Comparison of ENCODE assay signal across 8 mouse cellular contexts in genomic region chr4:43038567-43039495, GRCm38 (mm10). TPM values are rescaled to one million over a fixed set of nuclear protein-coding genes. Genes with fewer than 3 reads are reported as not detected.
DNase-seq lines count a peak whose midpoint lies in the region; ATAC-seq lines count a peak whose summit lies in the region.

No protein-coding gene starts in this region.

- H3K27ac ChIP-seq in forebrain, embryonic 16.5 days (ENCODE audit: low read length), result peak overlapping the region; percentile 43; the same call in 1 of the 2 replicates
- H3K27ac ChIP-seq in intestine, embryonic 15.5 days, result no peak overlapping the region
- peak overlapping the region; percentile 86; the same call in 1 of the 2 replicates for H3K27ac ChIP-seq in neural tube, embryonic 13.5 days (replicated peaks)

- no peaks in the 10 kb centered on the region for H3K9me3 ChIP-seq in forebrain, embryonic 16.5 days (ENCODE audit: control insufficient read depth, low read length)
- H3K9me3 ChIP-seq in intestine, embryonic 15.5 days, result no peaks in the 10 kb centered on the region
- no peaks in the 10 kb centered on the region for H3K9me3 ChIP-seq in neural tube, embryonic 13.5 days

- peak; percentile 54 to 55 for DNase-seq in heart, adult 18-20 months
- no peak for DNase-seq in heart, postnatal 36 days
- DNase-seq in adrenal gland, adult 8-10 months, result peak; percentile 88
- peak; percentile 78 for DNase-seq in liver

- intact Hi-C loops in heart, postnatal 36 days (cut with DNase I), result no loop called here

- no peaks in the 10 kb centered on the region for H3K27me3 ChIP-seq in forebrain, embryonic 16.5 days (replicated peaks; ENCODE audit: control insufficient read depth, insufficient read depth, low read length)
- H3K27me3 ChIP-seq in intestine, embryonic 15.5 days (replicated peaks), result no peaks in the 10 kb centered on the region
- no peaks in the 10 kb centered on the region for H3K27me3 ChIP-seq in neural tube, embryonic 13.5 days

- 61% methylated on average over 15 of the region's 15 CpGs for WGBS in forebrain, embryonic 16.5 days
- WGBS in intestine, embryonic 15.5 days, result 48% methylated on average over 15 of the region's 15 CpGs
- WGBS in neural tube, embryonic 13.5 days, result 57% methylated on average over 15 of the region's 15 CpGs

- H3K4me1 ChIP-seq in forebrain, embryonic 16.5 days (replicated peaks; ENCODE audit: control insufficient read depth, insufficient read depth, low read length), result peaks cover 31% of the 10 kb centered on the region
- peaks cover 11% of the 10 kb centered on the region for H3K4me1 ChIP-seq in intestine, embryonic 15.5 days (replicated peaks)
- H3K4me1 ChIP-seq in neural tube, embryonic 13.5 days (replicated peaks), result peaks cover 46% of the 10 kb centered on the region

- peaks cover 15% of the 10 kb centered on the region for H3K36me3 ChIP-seq in forebrain, embryonic 16.5 days (ENCODE audit: control insufficient read depth, insufficient read depth)
- H3K36me3 ChIP-seq in intestine, embryonic 15.5 days, result peaks cover 3% of the 10 kb centered on the region; the same call in 1 of the 2 replicates
- H3K36me3 ChIP-seq in neural tube, embryonic 13.5 days, result peaks cover 33% of the 10 kb centered on the region

- H3K9ac ChIP-seq in forebrain, embryonic 16.5 days (replicated peaks; ENCODE audit: low read depth, low read length), result peak overlapping the region; percentile 74
- peak overlapping the region; percentile 28; the same call in 1 of the 2 replicates for H3K9ac ChIP-seq in intestine, embryonic 15.5 days
- peak overlapping the region; percentile 94 for H3K9ac ChIP-seq in neural tube, embryonic 13.5 days

- peak overlapping the region; percentile 87 for H3K4me2 ChIP-seq in forebrain, embryonic 16.5 days (ENCODE audit: low read length)
- H3K4me2 ChIP-seq in intestine, embryonic 15.5 days (replicated peaks), result peak overlapping the region; percentile 83
- H3K4me2 ChIP-seq in neural tube, embryonic 13.5 days, result peak overlapping the region; percentile 95

- peak overlapping the region; percentile 58 for H3K4me3 ChIP-seq in forebrain, embryonic 16.5 days (replicated peaks; ENCODE audit: low read length)
- H3K4me3 ChIP-seq in intestine, embryonic 15.5 days (replicated peaks), result peak overlapping the region; percentile 67
- peak overlapping the region; percentile 81 for H3K4me3 ChIP-seq in neural tube, embryonic 13.5 days

- no peak for ATAC-seq in forebrain, embryonic 16.5 days
- ATAC-seq in intestine, embryonic 15.5 days, result no peak
- ATAC-seq in neural tube, embryonic 13.5 days (ENCODE audit: low read depth), result no peak
- ATAC-seq in megakaryocyte progenitor cell, adult 5-6 weeks (replicated peaks; ENCODE audit: poor library complexity), result no peak

RNA-seq across cellular contexts. Expression of gene Fam214b, which starts 7.2 kb away (rescaled TPM):
- 10 to 100 TPM; 27.7 to 30.7 TPM for total RNA-seq in heart, adult 18-20 months (2021)
- 10 to 100 TPM; 26.1 to 30.0 TPM for total RNA-seq in heart, postnatal 36 days (2021)
- 10 to 100 TPM; 49.5 to 64.9 (median 61.1) TPM for total RNA-seq in adrenal gland, adult 8-10 months (2022)
- 39.2 and 48.2 TPM in 2 replicates for polyA plus RNA-seq in forebrain, embryonic 16.5 days (2015; fragmentation: Nextera tagmentation; extraction: Ambion mirVana)
- 7.8 and 7.9 TPM in 2 replicates for polyA plus RNA-seq in intestine, embryonic 15.5 days (2015; fragmentation: Nextera tagmentation; extraction: Ambion mirVana)
- polyA plus RNA-seq in neural tube, embryonic 13.5 days (2015; fragmentation: Nextera tagmentation; extraction: Ambion mirVana), result 28.4 and 29.9 TPM in 2 replicates
- 1.3 and 2.0 TPM in 2 replicates for total RNA-seq in megakaryocyte progenitor cell, adult 5-6 weeks (2015)
- 1.5 and 2.0 TPM in 2 replicates for total RNA-seq in megakaryocyte progenitor cell, adult 5-6 weeks (2017)

RNA-seq across cellular contexts. Expression of gene Stoml2, which starts 7.3 kb away (rescaled TPM):
- 100 to 1,000 TPM; 107 to 113 TPM for total RNA-seq in heart, adult 18-20 months (2021)
- total RNA-seq in heart, postnatal 36 days (2021), result 100 to 1,000 TPM; 108 to 115 TPM
- total RNA-seq in adrenal gland, adult 8-10 months (2022), result 100 to 1,000 TPM; 204 to 262 (median 242) TPM
- polyA plus RNA-seq in forebrain, embryonic 16.5 days (2015; fragmentation: Nextera tagmentation; extraction: Ambion mirVana), result 237 and 238 TPM in 2 replicates
- 318 and 334 TPM in 2 replicates for polyA plus RNA-seq in intestine, embryonic 15.5 days (2015; fragmentation: Nextera tagmentation; extraction: Ambion mirVana)
- polyA plus RNA-seq in neural tube, embryonic 13.5 days (2015; fragmentation: Nextera tagmentation; extraction: Ambion mirVana), result 224 and 235 TPM in 2 replicates
- 127 and 153 TPM in 2 replicates for total RNA-seq in megakaryocyte progenitor cell, adult 5-6 weeks (2015)
- 114 and 168 TPM in 2 replicates for total RNA-seq in megakaryocyte progenitor cell, adult 5-6 weeks (2017)

RNA-seq across cellular contexts. Expression of gene Pigo, which starts 13.2 kb away (rescaled TPM):
- total RNA-seq in heart, adult 18-20 months (2021), result 10 to 100 TPM; 20.5 to 24.4 TPM
- 10 to 100 TPM; 20.1 to 23.2 TPM for total RNA-seq in heart, postnatal 36 days (2021)
- 10 to 100 TPM; 14.8 to 30.8 (median 22.5) TPM for total RNA-seq in adrenal gland, adult 8-10 months (2022)
- 20.9 and 24.5 TPM in 2 replicates for polyA plus RNA-seq in forebrain, embryonic 16.5 days (2015; fragmentation: Nextera tagmentation; extraction: Ambion mirVana)
- polyA plus RNA-seq in intestine, embryonic 15.5 days (2015; fragmentation: Nextera tagmentation; extraction: Ambion mirVana), result 22.9 and 28.2 TPM in 2 replicates
- 22.4 and 23.3 TPM in 2 replicates for polyA plus RNA-seq in neural tube, embryonic 13.5 days (2015; fragmentation: Nextera tagmentation; extraction: Ambion mirVana)
- total RNA-seq in megakaryocyte progenitor cell, adult 5-6 weeks (2015), result 8.6 and 13.2 TPM in 2 replicates
- 4.7 and 8.9 TPM in 2 replicates for total RNA-seq in megakaryocyte progenitor cell, adult 5-6 weeks (2017)

RNA-seq across cellular contexts. Expression of gene Unc13b, which starts 19.9 kb away (rescaled TPM):
- 10 to 100 TPM in 1 of 2 experiments, 1 to 10 TPM in 1; 9.0 to 10.9 TPM for total RNA-seq in heart, adult 18-20 months (2021)
- total RNA-seq in heart, postnatal 36 days (2021), result 10 to 100 TPM; 12.9 to 13.5 TPM
- 10 to 100 TPM; 17.2 to 33.9 (median 22.9) TPM for total RNA-seq in adrenal gland, adult 8-10 months (2022)
- polyA plus RNA-seq in forebrain, embryonic 16.5 days (2015; fragmentation: Nextera tagmentation; extraction: Ambion mirVana), result 15.5 and 21.6 TPM in 2 replicates
- polyA plus RNA-seq in intestine, embryonic 15.5 days (2015; fragmentation: Nextera tagmentation; extraction: Ambion mirVana), result 6.0 and 6.1 TPM in 2 replicates
- 15.1 and 16.5 TPM in 2 replicates for polyA plus RNA-seq in neural tube, embryonic 13.5 days (2015; fragmentation: Nextera tagmentation; extraction: Ambion mirVana)
- total RNA-seq in megakaryocyte progenitor cell, adult 5-6 weeks (2015), result 0.07 TPM in 1 of 2 replicates, not detected in the other
- total RNA-seq in megakaryocyte progenitor cell, adult 5-6 weeks (2017), result 0.37 and 0.96 TPM in 2 replicates

RNA-seq across cellular contexts. Expression of gene Fancg, which starts 28.5 kb away (rescaled TPM):
- total RNA-seq in heart, adult 18-20 months (2021), result 1 to 10 TPM; 1.6 to 2.9 TPM
- 1 to 10 TPM; 2.6 to 3.2 TPM for total RNA-seq in heart, postnatal 36 days (2021)
- 10 to 100 TPM in 2 of 4 experiments, 1 to 10 TPM in 2; 8.0 to 17.8 (median 12.5) TPM for total RNA-seq in adrenal gland, adult 8-10 months (2022)
- polyA plus RNA-seq in forebrain, embryonic 16.5 days (2015; fragmentation: Nextera tagmentation; extraction: Ambion mirVana), result 32.8 and 33.2 TPM in 2 replicates
- 15.0 and 15.2 TPM in 2 replicates for polyA plus RNA-seq in intestine, embryonic 15.5 days (2015; fragmentation: Nextera tagmentation; extraction: Ambion mirVana)
- 19.9 and 20.4 TPM in 2 replicates for polyA plus RNA-seq in neural tube, embryonic 13.5 days (2015; fragmentation: Nextera tagmentation; extraction: Ambion mirVana)
- total RNA-seq in megakaryocyte progenitor cell, adult 5-6 weeks (2015), result 18.3 and 19.3 TPM in 2 replicates
- total RNA-seq in megakaryocyte progenitor cell, adult 5-6 weeks (2017), result 12.3 and 17.8 TPM in 2 replicates

Comparison
In these comparisons a context has a peak if more than half of its experiments do, and no peak if none do; other contexts are left out.
1. DNase-seq: peak in heart, adult 18-20 months (2 of 2), adrenal gland, adult 8-10 months (single experiment) and liver (single experiment); none in heart, postnatal 36 days (0 of 2).
2. H3K9ac ChIP-seq: peak in every context shown above with its lines; median percentile 94 in neural tube, embryonic 13.5 days; 74 in forebrain, embryonic 16.5 days; 28 in intestine, embryonic 15.5 days.
3. RNA of gene Fam214b, which starts 7.2 kb away (total RNA-seq): 49.5 to 64.9 TPM in adrenal gland, adult 8-10 months, 27.7 to 30.7 TPM in heart, adult 18-20 months and 26.1 to 30.0 TPM in heart, postnatal 36 days; 1.3 to 2.0 TPM in megakaryocyte progenitor cell, adult 5-6 weeks; every median in the first group is over 4 times any median in the second.
4. Peak in every context shown above with its lines, with median percentiles within 50 percentile points of each other: H3K4me2 ChIP-seq and H3K4me3 ChIP-seq.